Mouse (Mus musculus): ENCODE data around the gene A2m. TPM values are rescaled to one million over a fixed set of nuclear protein-coding genes. Genes with fewer than 3 reads are reported as not detected.

A2m gene
- polyA plus RNA-seq, 1 experiment from 2014 or later: 1.2 TPM

Other genes with a start within 250 kb of the A2m start
- gene Iqsec3, start 161.7 kb upstream of the A2m start, polyA plus RNA-seq (2015; fragmentation: Nextera tagmentation; extraction: Ambion mirVana): 0.04 and 0.09 TPM in 2 replicates
- not detected in 2 replicates for gene Gm7298, start 97.6 kb downstream of the A2m start, polyA plus RNA-seq (2015; fragmentation: Nextera tagmentation; extraction: Ambion mirVana)
- gene Mug1, start 203.2 kb downstream of the A2m start, polyA plus RNA-seq (2015; fragmentation: Nextera tagmentation; extraction: Ambion mirVana): not detected in 2 replicates